Mouse (Mus musculus) spleen, adult 2 months (tissue): Measurements from ENCODE around the gene Mcoln3.

Source experiments
- CTCF ChIP-seq: fragments of 200-500 bp; IDR thresholded peaks from 2 replicates; pipeline ENCODE4 v1.5.1; 2011; ENCODE audit warnings: mild to moderate bottlenecking, inconsistent platforms; ENCODE audit not compliant: insufficient read depth, insufficient read length, insufficient replicate concordance; ENCODE audit errors: extremely low read depth
- POLR2A ChIP-seq: fragments of 200-500 bp; IDR thresholded peaks from 2 replicates; pipeline ENCODE4 v1.6.1; 2011; ENCODE audit warnings: low read depth, low read length, inconsistent platforms

- TF ChIP-seq CTCF (no peak), POLR2A (no peak)
Measured at GRCm38 (mm10) chr3:146134834-146135233, 17.6 kb downstream of the Mcoln3 start.
